Mouse (Mus musculus) liver, adult 2 months (tissue): ENCODE measurements around the gene Pbxip1.

ENCODE experiments used
- CTCF ChIP-seq: fragments of 200-500 bp; IDR thresholded peaks from 2 replicates; pipeline ENCODE4 v1.5.1; 2011; ENCODE audit warnings: low read depth, low read length, control low read depth
- POLR2A ChIP-seq: fragments of 200-500 bp; IDR thresholded peaks from 2 replicates; pipeline ENCODE4 v1.6.1; 2011; ENCODE audit warnings: low read length, control low read depth; ENCODE audit not compliant: insufficient read depth; ENCODE audit errors: extremely low read depth

GRCm38 (mm10) chr3:89425876-89426275 is 10.6 kb upstream of the Pbxip1 start:
- no peak for TF ChIP-seq CTCF
- no peak for TF ChIP-seq POLR2A
